Mouse (Mus musculus): ENCODE results near the gene AU021092.

The AU021092 gene

GRCm38 (mm10) chr16:5222140-5222539 is at the start of gene AU021092:
TSS of gene AU021092 (minus strand) at chr16:5222299.
- DNase-seq: peak; percentile 97

GRCm38 (mm10) chr16:5271411-5272035 is 49.4 kb upstream of the AU021092 start:
- peak; percentile 76 for DNase-seq

GRCm38 (mm10) chr16:5263926-5264325 is 41.8 kb upstream of the AU021092 start:
- DNase-seq: peak; percentile 77

GRCm38 (mm10) chr16:5263156-5263555 is 41.1 kb upstream of the AU021092 start:
- peak; percentile 81 for DNase-seq

GRCm38 (mm10) chr16:5255779-5256496 is 33.8 kb upstream of the AU021092 start, which contains the start of gene Eef2kmt:
TSS of gene Eef2kmt (minus strand) at chr16:5255983.
- DNase-seq: peak; percentile 100

- peak; percentile 86 for DNase-seq
Measured at GRCm38 (mm10) chr16:5255081-5255740, 33.1 kb upstream of the AU021092 start.

- peak; percentile 98 for DNase-seq
Measured at GRCm38 (mm10) chr16:5254346-5255025, 32.4 kb upstream of the AU021092 start.

- DNase-seq: peak; percentile 70
Measured at GRCm38 (mm10) chr16:5252260-5252659, 30.2 kb upstream of the AU021092 start.

- DNase-seq: peak; percentile 78
Measured at GRCm38 (mm10) chr16:5250891-5251290, 28.8 kb upstream of the AU021092 start.

- DNase-seq: peak; percentile 97
Measured at GRCm38 (mm10) chr16:5244411-5244810, 22.3 kb upstream of the AU021092 start.

GRCm38 (mm10) chr16:5242882-5243281 is 20.8 kb upstream of the AU021092 start:
- DNase-seq: peak; percentile 84

GRCm38 (mm10) chr16:5242355-5242754 is 20.3 kb upstream of the AU021092 start:
- DNase-seq: peak; percentile 83

GRCm38 (mm10) chr16:5233418-5234313 is 11.6 kb upstream of the AU021092 start, which contains the start of gene Alg1:
TSS of gene Alg1 (plus strand) at chr16:5233621.
- DNase-seq: peak; percentile 100

GRCm38 (mm10) chr16:5232982-5233381 is 10.9 kb upstream of the AU021092 start:
- peak; percentile 41 for DNase-seq

GRCm38 (mm10) chr16:5228103-5228502 is 6.0 kb upstream of the AU021092 start:
- DNase-seq: peak; percentile 80

GRCm38 (mm10) chr16:5227501-5227900 is 5.4 kb upstream of the AU021092 start:
- peak; percentile 85 for DNase-seq

GRCm38 (mm10) chr16:5226534-5226933 is 4.4 kb upstream of the AU021092 start:
- DNase-seq: peak; percentile 88

GRCm38 (mm10) chr16:5221403-5221802 is 696 bp downstream of the AU021092 start:
- peak; percentile 93 for DNase-seq

- DNase-seq: peak; percentile 93
Measured at GRCm38 (mm10) chr16:5217341-5218133, 4.6 kb downstream of the AU021092 start.

GRCm38 (mm10) chr16:5216686-5217085 is 5.4 kb downstream of the AU021092 start:
- DNase-seq: peak; percentile 97

GRCm38 (mm10) chr16:5214126-5214525 is 8.0 kb downstream of the AU021092 start:
- peak; percentile 79 for DNase-seq

All from heart, adult 11 months (tissue).